Mouse (Mus musculus): ENCODE data around the gene Rbm18.

- TF ChIP-seq CTCF (IDR thresholded peaks at IDR 0.05; ENCODE audit: low read depth, low read length), result no peak
- no peak for TF ChIP-seq POLR2A (IDR thresholded peaks at IDR 0.05; ENCODE audit: insufficient read depth, low read length)
- TF ChIP-seq EP300 (IDR thresholded peaks at IDR 0.05; ENCODE audit: insufficient read depth, low read depth, low read length), result no peak
These were observed 38.6 kb downstream of the Rbm18 start for GRCm38 (mm10) chr2:36098021-36098420.

Data from ES-Bruce4 (cell line).